Mouse (Mus musculus) common myeloid progenitor, adult 5-6 weeks (primary cell): ENCODE measurements around the gene Bri3. TPM values are rescaled to one million over a fixed set of nuclear protein-coding genes. Genes with fewer than 3 reads are reported as not detected.
A peak's percentile ranks its signal among the peaks of the same experiment; 100 is the strongest.
"Not testable (repeated sequence)": the region's sequence is repeated elsewhere in the genome, so short reads cannot be mapped to it uniquely, and the experiment has no call there.

Source experiments
- ATAC-seq: replicated peaks from 2 replicates; pipeline ENCODE4 v1.8.0; 2016; ENCODE audit warnings: low read depth, mild to moderate bottlenecking, moderate TSS enrichment, inconsistent platforms; ENCODE audit not compliant: poor library complexity, severe bottlenecking
- total RNA-seq: library from RNA; stranded (forward); fragments of 200-1000, 187-1606 nt; gene quantifications from 2 replicates; pipeline ENCODE4 v1.2.3, GENCODE M21; 2017

Gene Bri3
- total RNA-seq, 1 experiment from 2014 or later = 13.3 TPM

DNA sequence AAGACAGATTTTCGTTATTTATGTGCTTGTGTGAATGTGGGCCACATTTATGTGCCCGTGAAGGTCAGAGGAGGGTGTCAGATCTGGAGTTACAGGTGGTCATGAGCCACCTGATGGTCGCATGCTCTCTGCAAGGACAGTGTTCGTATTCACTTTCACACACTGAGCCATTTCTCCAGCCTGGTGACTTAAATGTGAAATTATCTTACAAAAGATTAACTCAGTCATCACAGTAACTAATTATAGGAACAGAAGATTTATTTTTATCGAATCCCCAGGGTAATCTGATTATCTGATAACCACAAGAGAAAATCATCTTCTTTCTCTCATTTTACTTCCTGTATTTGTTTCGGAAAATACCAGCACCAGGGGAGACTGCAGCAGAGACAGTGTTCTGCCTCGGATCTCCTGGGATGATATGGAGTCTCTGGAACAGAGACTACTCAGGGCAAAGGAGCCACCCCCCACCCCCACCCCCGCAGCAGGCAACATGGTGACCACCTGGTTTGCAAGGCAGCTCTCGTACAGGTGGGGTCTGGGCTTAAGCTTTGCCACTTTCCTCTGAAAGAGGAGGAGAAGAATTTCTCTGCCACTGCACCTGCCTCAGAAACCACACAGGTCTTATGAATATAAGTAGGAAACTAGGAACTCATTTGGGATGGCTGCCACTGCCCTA, 42.5 kb downstream of the Bri3 start:
- ATAC-seq = no peak

DNA sequence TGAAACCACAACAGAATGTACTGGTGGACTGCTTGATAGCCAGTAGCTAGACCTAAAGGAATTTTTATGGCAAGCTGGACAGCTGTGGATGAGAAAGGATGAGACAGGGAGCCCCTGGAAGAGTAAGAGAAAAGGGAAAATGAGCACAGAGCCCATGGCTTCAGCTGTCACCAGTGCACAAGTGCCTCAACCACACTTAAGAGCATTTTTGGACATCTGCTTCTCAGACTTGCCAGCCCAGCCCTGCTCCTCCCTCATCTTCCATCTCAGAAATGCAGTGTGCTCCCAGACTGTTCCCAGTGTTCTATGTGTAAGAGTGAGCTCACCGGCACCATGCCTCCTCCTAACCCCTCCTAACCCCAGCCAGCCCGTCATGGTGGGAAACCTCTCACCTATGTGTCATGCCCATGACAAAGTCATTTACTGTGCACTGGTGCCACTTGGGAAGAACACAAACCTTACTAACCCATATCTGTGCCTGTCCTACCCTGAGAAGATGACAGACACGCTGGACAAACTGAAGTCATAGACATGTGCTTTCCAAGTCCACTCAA, 43.1 kb downstream of the Bri3 start:
- ATAC-seq = no peak

DNA sequence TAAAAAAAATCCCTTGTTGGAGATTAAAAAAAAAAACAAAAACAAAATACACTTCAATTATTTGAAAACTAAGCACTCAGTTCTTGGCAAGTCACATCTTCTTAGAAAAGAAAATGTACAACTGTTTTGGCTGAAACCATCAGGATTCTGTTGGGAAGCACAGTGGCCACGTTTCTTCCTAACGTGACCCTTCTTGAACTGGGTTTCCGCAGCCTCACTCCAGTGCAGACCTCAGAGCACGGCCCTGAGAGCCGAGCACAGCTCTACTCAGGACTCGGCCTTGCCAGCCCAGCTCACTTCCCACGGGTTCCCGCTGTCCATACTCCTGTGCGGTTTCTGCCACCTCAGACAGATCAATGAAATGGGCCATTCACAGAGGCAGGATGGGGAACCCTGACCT, 44.2 kb downstream of the Bri3 start:
- ATAC-seq = no peak

DNA sequence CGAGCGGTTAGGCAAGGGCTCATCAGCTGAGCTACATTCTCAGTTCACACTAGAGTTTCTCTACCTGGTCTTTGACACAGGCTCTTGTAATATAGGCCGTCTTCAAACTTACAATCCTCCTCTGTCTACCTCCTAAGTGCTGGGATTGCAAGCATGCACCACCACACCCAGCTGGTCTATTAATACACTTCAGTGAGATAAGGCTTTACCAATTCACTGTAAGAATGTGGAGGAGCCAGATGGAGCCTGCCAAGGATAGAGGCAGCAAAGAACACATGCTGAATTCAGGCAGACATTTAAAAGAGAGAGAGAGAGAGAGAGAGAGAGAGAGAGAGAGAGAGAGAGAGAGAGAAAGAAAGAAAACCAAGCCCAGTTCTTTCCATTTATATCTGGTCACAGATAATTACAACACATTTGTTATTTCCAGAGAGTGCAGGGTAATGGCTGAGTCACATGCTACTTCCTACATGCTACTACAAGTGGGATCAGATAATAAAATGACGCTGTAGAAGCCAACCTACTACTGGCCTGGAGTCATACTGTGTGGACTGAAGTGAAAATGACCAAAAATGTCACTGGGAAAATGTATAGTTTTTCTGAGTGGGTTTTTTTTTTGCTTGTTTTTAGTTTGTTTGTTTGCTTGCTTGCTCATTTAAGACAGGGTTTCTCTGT, 45.7 kb downstream of the Bri3 start:
- peak; percentile 51; the same call in 1 of the 2 replicates for ATAC-seq

DNA sequence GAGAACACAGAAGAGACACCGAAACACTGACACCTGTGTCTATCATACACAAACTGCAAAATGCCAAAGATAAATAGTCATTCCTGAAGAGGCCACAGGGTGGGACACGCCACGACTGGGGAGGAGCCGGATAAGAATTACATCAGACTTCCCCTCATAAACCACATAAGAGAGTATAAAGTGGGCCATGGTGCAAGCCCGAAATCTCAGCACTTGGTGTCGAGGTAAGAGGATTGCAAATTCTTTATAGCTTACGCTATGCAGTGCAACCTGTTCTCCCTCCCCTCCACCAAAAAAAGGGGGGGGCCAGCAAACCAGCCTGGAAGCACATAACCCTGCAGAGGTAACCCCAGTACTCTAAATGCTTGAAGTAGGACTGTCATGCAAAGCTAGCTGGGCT, 50.7 kb downstream of the Bri3 start:
- peak; percentile 90 for ATAC-seq

DNA sequence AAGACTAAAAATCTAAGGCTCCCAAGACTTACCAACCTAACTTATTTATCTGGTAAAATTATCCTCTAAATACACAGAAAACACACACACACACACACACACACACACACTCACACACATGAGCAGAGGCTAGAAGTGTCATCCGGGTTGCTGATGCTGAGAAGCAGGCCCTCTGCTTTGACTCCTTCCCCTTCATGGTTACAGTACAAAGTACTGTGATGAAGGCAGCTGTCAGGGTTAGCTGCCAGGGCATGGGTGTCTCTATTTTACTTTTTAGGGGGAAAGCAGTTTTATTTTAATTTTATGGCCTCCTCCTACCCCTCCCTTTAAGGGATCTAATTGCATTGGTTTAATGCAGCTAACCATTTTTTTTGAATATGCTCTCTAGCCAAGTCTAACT, 51.1 kb downstream of the Bri3 start:
- ATAC-seq = no peak

DNA sequence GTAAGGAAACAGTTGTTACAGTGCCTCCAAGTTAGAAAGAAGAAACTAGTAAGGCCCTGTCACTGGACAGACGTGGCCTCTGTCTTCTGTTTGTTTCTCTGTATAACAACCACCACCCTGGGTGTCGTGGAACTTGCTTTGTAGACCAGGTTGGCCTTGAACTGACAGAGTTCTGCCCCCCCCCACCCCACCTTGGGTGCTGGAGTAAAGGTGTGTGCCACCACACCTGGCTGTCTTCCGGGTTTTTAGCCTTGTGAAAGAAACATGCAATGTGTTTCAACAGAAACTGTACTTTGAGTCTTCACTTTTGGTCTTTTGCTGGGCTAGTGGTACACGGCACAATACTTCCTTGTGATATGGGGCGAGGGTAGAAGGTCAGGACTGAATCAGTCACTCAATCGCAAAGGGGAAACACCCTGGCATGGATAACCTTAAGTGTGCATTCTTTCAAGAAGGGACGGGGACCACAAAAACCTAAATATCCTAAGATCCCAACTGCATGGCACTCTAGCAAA, 51.9 kb downstream of the Bri3 start:
- ATAC-seq = no peak

DNA sequence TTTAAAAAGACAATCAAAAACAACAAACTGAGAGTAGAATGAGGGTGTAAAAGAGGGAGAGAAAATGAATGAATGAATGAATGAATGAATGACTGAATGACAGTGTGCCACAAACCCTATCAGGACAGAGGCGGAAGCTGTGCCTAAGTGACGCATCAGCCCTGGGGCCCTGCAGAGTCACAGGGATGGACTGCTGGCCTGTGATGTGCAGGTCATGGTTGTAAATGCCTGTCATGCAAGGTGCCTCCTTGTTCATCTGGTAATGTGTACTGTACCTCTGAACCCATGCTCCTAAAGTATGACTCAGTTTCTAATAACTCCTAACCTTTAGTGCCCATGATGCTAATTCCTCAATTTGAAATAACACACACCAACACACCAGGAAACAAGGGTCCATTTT, 58.8 kb downstream of the Bri3 start:
- no peak for ATAC-seq

DNA sequence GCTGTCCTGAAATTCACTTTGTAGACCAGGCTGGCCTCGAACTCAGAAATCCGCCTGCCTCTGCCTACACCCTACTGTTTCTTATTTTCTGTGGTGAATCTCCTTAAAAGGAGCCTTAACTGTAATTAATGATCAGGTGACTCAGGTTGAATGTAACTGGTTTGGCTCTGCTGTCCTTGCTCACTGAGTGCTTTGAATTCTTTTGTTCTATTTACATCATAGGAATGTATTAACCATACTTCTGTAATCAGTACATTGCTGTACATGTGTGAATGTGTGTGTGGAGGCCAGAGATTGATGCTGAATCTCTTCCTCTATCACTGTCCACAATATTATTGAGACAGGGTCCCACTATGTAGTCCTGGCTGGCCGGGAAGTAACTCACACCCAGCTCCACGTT, 64.7 kb downstream of the Bri3 start:
- no peak for ATAC-seq

DNA sequence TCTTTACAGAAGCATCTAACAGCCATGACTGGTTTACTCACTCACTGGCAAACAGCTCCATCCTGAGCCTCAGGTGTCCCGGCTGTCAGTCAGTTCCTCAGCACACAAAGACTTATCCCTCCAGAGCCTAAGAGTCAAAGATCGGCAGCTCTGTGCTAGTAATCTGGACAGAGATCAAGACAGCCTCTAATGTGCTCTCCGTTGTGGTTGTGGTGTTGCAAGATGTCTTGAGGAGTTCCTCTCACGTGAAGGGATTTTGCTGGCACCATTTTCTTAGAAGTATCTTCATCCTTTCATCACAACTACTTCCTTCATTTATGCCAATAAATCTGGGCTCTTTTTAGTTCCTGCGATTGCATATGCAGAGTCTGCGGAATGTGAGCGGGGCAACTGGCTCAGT, 67.9 kb downstream of the Bri3 start:
- peak; percentile 64 for ATAC-seq

DNA sequence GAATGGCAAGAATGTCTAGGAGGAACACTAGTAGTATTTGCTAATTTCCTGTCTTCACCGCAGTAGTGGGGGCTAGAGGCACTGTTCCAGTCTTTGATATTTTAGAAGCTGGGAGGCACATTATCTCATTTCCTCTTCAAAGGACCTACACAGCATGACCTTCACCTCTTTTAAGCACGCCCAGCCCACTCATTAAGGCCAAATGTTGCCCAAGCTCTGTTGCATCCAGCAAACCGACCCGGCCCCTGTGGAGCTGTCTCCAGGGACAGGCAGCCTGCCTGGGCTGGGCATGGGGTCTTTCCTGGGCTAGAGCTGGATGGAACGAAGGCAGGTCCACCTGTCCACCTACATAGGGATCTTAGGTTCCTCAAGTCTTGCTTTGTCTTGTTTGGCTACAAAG, 69.1 kb downstream of the Bri3 start:
- peak; percentile 79 for ATAC-seq

DNA sequence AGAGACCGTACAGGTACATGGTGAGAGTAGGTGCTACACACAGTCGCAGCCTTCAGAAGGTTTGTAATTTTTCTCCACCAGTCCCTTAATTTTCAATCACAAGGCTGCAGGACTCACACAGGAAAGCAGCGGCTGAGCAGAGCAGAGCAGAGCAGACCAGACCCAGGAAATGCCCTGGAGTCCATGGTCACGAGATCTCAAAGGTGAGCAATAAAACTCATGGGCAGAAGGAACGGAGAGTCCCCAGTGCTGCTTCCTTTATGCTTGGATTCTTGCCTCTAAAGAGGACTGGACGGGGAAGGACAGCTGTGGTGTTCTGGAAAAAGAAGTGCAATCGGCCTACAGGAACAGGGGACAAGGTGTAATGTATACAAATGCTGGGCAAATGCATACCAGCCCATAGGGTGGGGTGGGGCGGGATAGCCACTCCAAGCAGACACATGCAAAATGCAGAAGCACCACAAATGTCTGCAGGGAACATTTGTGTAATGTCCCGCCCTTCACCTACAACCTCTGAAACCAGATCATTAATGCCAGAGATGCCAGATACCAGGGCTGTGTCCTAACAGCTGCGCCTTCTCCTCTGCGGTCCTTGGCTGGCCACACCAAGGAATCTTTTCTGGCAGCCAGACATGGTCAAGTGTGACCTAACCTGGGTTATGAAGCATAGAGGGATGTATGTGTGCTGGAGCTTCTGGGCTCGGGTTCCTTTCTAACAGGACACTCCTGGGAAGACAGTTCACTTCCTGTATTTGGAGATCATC, 70.7 kb downstream of the Bri3 start:
- ATAC-seq = no peak

DNA sequence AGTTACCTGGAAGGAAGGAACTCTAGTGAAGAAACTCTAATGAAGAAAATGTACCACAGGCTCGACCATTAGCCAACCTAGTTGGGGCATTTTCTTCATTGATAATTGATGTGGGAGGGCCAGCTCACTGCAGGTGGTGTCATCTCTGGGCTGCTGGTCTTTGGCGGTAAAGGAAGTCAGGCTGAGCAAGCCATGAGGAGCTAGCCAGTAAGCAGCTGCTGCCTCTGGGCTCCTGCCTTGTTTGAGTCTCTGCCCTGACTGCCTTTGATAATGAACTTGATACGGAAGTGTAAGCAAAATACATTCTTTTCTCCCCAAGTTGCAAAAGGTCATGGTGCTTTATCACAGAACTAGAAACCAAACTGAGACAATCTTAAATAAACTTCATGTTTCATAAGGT, 72.2 kb downstream of the Bri3 start:
- no peak for ATAC-seq

DNA sequence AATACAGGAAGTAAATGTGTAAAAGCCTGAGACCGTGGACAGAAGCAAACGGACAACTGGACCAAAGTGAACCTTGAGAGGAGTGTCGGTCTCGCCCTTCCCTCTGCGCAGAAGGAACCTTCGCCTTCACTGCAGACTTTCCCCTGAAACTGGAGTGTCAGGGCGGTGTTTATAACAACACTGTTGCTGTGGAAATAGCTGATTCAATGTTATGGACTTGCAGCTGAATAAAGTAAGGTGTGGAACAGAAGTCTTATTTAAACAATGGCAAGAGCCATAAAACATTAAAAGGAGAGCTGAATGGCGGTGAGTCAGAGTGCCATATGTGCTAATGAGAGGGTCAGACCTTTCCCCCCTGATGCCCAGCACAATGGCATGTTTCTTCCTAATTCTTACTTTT, 73.2 kb downstream of the Bri3 start:
- no peak for ATAC-seq

DNA sequence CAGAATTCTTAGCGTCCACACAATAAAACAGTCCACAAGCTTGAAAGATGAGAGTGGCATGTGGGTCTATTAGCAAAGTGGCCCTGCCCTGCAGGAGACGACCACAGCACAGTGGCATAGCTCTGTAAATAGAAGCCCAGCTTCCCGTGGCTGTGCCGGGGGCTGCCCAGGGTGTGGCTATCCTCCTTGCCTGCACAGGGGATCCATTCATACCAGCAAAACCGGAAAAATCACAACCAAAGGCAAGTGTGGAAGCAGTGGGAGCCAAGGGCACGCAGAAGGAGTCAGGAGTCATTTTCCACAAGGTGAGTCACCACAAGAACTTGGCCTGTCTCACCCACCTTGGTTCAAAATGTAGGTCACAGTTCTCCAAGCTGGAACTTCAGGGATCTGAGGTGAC, 74.0 kb downstream of the Bri3 start:
- no peak for ATAC-seq

DNA sequence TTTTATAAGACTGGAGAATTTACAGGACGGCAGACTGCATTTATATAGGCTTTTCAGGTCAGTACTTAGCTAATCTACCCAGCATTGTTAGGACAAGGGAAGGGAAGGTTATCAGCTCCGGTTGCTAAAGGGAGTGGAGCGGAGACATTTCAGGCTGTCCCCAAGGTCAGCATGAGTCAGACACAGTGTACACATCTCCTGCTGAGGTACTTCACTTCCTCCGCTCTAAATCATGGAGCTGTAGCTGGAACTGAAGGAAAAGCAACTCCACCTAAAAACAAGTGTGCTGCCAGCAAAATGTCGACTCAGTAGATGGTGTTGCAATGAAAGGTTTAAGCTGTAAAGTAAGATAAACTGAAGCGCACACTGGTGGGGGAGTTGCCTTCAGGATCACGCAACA, 77.4 kb downstream of the Bri3 start:
- ATAC-seq = no peak

DNA sequence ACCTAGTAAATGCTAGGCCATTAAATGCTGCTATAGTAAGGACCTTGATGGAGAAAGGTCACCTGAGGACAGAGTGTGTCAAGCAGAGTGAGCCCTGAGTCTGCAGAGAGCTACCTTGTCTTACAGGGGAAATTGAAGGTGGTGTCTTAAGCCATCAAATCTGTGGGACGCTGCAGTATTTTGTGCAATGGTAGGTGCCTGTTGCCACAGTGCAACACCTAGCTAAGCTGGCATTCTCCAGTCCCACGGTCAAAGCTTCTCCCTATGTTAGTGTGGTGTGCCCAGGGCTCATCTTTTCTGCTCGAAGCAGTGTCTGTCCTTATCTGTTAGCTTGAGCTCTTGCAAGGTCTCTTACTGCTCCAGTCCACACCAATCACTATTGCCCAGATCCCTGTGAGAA, 78.5 kb downstream of the Bri3 start:
- no peak for ATAC-seq

DNA sequence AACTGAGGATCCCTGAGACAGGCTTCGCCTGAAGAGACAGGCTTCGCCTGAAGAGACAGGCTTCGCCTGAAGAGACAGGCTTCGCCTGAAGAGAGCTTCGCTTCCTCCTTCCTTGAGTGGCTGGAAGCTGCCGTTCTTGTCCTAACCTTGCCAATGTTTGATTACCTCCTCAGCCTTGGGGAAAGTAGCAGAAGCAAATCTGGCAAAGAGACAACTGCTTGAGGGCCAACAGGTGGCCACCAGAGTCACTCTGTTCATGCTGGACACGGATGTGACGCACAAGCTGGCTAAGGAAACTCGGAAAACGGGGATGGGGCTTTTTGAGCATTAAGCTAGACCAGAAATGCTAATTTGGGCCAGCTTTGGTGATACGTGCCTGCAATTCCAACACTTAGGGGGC, 89.8 kb downstream of the Bri3 start:
- ATAC-seq = no peak

DNA sequence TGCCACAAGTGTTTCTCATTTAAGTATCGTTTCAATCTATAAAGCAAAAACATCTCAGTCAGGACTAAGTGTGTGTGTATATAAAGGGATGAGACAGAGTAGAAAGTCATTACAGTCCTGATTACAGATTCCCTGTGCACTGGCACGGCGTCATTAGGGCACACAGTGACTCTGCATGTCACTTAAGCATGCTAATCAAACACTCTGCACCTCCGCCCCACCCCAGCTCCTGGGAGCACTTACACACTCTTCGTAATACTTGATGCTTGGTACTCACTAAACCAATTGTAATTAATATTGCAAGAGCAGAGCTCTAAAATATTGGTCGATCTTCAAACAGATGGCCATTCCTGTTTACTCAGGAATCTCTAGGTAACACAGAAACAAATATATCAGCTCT, 91.1 kb downstream of the Bri3 start:
- ATAC-seq = not testable (repeated sequence)

DNA sequence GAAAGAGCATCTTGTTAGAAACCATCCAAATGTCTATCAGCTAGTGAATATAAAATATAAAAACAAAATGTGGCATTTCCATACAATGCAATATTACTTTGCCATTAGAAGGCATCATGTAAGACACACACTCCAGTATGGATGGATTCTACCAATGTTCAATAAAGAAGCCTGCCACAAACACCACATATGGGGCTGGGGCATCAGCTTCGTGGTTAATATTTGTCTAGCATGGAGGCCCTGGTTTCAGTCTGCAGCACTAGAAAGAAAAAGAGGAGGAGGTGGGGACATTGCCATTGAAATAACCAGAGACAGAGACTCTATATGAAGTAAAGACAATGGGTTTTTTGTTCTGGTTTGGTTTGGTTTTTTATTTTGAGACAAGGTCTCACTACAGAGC, 94.5 kb downstream of the Bri3 start:
- ATAC-seq = no peak

DNA sequence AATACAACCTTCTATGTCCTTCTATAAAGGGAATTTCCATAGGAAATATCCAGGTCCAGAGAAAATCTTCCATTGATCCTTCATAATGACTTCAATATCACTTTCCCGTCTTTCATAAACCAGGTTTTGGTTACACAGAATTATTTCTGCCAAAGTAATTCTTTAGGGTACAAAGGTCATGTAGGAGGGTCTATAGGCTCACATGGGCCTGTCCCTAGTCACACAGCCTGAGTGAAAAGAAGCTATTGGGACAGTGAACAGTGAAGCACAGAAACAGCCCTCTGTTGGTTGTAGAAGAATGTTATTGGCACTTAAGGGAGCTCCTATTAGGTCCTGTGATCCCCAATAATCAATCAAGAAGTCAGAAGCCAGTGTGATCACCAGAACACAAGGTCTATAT, 96.8 kb downstream of the Bri3 start:
- ATAC-seq = no peak
